Mouse (Mus musculus) CH12F3 (cell line): ENCODE measurements around the gene Gm42906.

Experiments
- in situ Hi-C: fragments of 300-500 bp; cut with MboI; formaldehyde crosslinking; loops from 2 replicates; pipeline ENCODE4 v1.14.3; 2020; ENCODE audit warnings: low sequenced_read_pairs

Gene Gm42906

GRCm38 (mm10) chr5:151125985-151126607 lies 301.9 kb downstream of the Gm42906 start:
- in situ Hi-C loops, result no loop called here

DNA sequence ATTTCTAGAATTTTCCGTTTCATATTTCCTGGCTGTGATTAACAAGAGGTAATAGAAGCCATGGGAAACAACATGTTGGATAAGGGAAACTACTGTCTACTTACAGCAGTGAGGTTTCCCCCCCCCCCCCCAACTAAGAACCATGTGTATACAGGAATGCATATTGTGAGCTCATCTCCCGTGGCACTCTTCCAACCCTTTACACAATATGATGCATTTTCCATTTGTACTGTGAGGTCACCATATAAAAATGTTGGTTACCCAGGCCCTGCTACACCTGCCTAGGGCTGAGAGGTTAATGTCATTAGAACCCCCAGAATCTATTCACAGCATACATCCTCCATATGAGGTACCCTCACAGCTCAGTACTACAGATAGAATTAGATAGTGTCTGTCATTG lies 310.1 kb downstream of the Gm42906 start:
- in situ Hi-C loops, result no loop called here

- in situ Hi-C loops, result no loop called here
These were observed 311.6 kb downstream of the Gm42906 start for GRCm38 (mm10) chr5:151116192-151116887.

GRCm38 (mm10) chr5:151112743-151113142 lies 315.2 kb downstream of the Gm42906 start:
- in situ Hi-C loops, result no loop called here

- in situ Hi-C loops, result no loop called here
These were observed 316.7 kb downstream of the Gm42906 start for GRCm38 (mm10) chr5:151111080-151111871.

DNA sequence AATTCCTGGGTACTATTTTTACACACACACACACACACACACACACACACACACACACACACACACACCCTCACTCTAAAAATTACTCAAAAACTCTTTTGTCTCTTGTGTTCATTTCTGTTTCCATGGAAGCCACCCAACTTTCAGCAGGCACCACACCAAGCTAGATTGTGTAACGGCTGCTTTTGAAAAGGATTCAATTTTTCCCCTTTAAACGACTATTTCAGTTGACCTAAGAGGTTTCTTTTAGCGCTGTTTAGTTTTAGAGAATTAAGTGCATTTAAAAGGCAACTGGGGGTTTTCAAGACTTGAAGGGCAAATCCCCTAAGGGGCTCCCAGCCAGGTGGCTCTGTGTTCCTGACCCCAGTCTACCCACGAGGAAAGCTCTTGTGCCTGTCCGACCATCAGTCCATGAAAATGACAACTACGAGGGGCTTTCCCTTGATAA lies 317.5 kb downstream of the Gm42906 start:
- in situ Hi-C loops, result no loop called here

DNA sequence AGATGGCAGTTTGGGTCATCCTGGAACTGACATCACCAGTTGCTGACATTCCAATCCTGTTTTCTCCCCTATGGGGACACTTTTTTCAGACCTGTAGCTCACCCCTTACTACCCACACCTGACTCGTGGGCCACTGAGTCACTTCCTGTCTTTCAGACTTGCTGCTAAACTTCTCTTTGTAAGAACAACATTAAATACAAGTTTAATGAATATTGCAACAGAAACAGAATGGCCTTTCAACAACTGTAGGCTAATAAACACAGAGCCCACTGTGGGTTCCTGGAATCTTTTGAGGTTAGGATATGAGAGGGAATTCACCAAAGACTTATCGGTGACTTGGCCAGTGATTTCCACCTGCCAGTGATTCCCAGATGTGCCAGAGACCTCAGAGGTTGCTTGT lies 318.1 kb downstream of the Gm42906 start:
- in situ Hi-C loops, result no loop called here

- in situ Hi-C loops, result no loop called here
These were observed 319.0 kb downstream of the Gm42906 start for GRCm38 (mm10) chr5:151108955-151109354.

DNA sequence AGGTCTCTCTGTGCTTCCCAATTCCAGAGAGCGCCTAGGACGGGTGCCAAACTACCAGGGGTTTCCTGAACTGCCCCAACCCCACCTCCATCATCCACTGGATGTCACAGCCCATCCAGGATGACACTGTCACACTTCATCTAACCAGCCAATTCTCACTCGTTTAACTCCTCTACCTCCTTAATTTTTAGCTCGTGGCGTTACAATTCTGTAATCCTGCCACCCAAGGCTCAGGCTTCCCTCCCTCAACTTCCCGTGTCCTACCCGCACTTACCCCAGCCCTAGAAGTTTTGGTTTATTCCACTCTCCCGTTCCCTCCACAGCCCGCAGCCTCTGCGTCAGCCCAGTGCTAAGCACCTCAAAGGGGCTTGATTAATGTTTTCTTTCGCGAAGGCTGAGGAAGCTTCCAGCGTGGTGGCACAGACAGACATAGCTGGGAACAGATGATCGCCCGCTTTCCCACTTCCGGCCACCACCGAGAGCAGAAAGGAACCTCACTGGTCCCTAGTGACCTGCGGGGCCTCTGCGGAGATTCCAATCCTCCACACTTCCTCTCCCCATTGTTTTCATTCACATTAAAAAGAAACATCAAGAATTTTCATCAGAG lies 319.6 kb downstream of the Gm42906 start:
- in situ Hi-C loops, result no loop called here

GRCm38 (mm10) chr5:151106841-151107240 lies 321.1 kb downstream of the Gm42906 start:
- in situ Hi-C loops, result no loop called here

GRCm38 (mm10) chr5:151105054-151105971 lies 322.6 kb downstream of the Gm42906 start:
- in situ Hi-C loops, result no loop called here

DNA sequence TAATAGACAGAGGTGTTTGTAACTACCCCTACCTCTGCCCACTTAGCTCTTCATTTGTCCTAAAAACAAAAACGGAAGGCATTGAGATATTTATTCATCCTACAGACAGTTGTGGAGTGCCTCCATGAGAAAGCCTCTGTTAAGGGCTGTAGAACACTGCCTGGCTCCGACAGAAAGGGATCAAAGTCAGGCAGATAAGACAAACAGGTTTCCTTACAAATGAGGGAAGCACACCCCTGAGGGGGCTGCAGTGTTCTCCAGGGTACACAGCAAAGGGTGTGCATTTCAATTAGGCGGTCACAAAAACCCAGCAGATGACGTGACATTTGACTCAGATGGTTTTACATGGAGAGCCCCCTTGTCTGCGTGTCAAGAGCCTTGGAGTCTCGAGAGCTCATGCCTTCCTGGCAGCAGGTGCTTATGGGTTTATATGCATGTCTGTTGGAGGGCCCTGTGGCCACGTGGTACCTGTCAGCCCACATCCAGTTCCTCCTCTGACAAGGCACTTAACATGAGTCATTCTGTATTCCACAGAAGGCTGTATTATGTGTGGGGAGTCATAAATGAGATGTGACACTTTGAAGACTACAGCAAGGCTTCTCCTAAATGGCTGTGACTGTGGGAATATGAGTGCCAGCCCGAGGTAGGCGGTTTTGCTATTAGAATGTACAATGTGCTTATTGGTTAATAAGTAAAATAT lies 323.5 kb downstream of the Gm42906 start:
- in situ Hi-C loops, result no loop called here

GRCm38 (mm10) chr5:151103284-151103683 lies 324.7 kb downstream of the Gm42906 start:
- in situ Hi-C loops, result no loop called here

- in situ Hi-C loops, result no loop called here
These were observed 325.7 kb downstream of the Gm42906 start for GRCm38 (mm10) chr5:151102262-151102661.

GRCm38 (mm10) chr5:151096012-151096411 lies 332.0 kb downstream of the Gm42906 start:
- in situ Hi-C loops, result no loop called here

GRCm38 (mm10) chr5:151092886-151093665 lies 334.9 kb downstream of the Gm42906 start:
- in situ Hi-C loops, result no loop called here

- in situ Hi-C loops, result no loop called here
These were observed 337.0 kb downstream of the Gm42906 start for GRCm38 (mm10) chr5:151090996-151091395.

- in situ Hi-C loops, result no loop called here
These were observed 338.8 kb downstream of the Gm42906 start for GRCm38 (mm10) chr5:151089201-151089600.
